Mouse (Mus musculus) brain, embryonic 14.5 days (tissue): ENCODE data around the gene Epm2a. TPM values are rescaled to one million over a fixed set of nuclear protein-coding genes. Genes with fewer than 3 reads are reported as not detected.

Experiments
- DNase-seq: peaks from one replicate; pipeline ENCODE4 v3.0.0-alpha.2; 2011; ENCODE audit warnings: low read depth
- CTCF ChIP-seq: fragments of 200-500 bp; IDR thresholded peaks from 2 replicates; pipeline ENCODE4 v1.5.1; 2012; ENCODE audit warnings: inconsistent platforms, mild to moderate bottlenecking, moderate library complexity, borderline replicate concordance; ENCODE audit not compliant: insufficient read depth, insufficient read length; ENCODE audit errors: extremely low read depth
- POLR2A ChIP-seq: fragments of 200-500 bp; IDR thresholded peaks from 2 replicates; pipeline ENCODE4 v1.6.1; 2012; ENCODE audit warnings: mild to moderate bottlenecking, inconsistent platforms, borderline replicate concordance; ENCODE audit not compliant: poor library complexity, insufficient read depth, insufficient read length, severe bottlenecking; ENCODE audit errors: extremely low read depth
- polyA plus RNA-seq: library from polyadenylated mRNA; depleted of rRNA; stranded (reverse); fragments of >200 nt; gene quantifications from 2 replicates; pipeline ENCODE4 v1.2.3, GENCODE M21; 2012; rRNA removed

Epm2a gene
- polyA plus RNA-seq, 1 experiment = 6.5 TPM

- no peak for DNase-seq
- TF ChIP-seq CTCF (no peak), POLR2A (no peak)
Measured at GRCm38 (mm10) chr10:11452537-11452936, 109.3 kb downstream of the Epm2a start.

- DNase-seq = peak; percentile 8
- no peak for TF ChIP-seq POLR2A
- peak; percentile 26; the same call in 1 of the 2 replicates for TF ChIP-seq CTCF
Measured at GRCm38 (mm10) chr10:11457445-11457844, 114.2 kb downstream of the Epm2a start.

GRCm38 (mm10) chr10:11491956-11492355 is 148.8 kb downstream of the Epm2a start:
- TF ChIP-seq POLR2A (no peak), CTCF (no peak)
- DNase-seq = peak; percentile 67

Other genes with a start within 250 kb of the Epm2a start
- gene Shprh, start 194.0 kb upstream of the Epm2a start, polyA plus RNA-seq = 15.9 and 17.4 TPM in 2 replicates
- gene Fbxo30, start 62.1 kb upstream of the Epm2a start, polyA plus RNA-seq = 7.9 and 10.0 TPM in 2 replicates